Mouse (Mus musculus) megakaryocyte-erythroid progenitor cell, adult 5-6 weeks (primary cell): ENCODE data around the gene Ppp1r27. TPM values are rescaled to one million over a fixed set of nuclear protein-coding genes. Genes with fewer than 3 reads are reported as not detected.

Experiments used
- ATAC-seq: replicated peaks from 2 replicates; pipeline ENCODE4 v1.8.0; 2016; ENCODE audit warnings: mild to moderate bottlenecking, inconsistent platforms; ENCODE audit not compliant: severe bottlenecking, poor library complexity, low FRiP score, low TSS enrichment
- total RNA-seq, 2 experiments: library from RNA; stranded (forward) in 1 of 2; stranded (reverse) in 1 of 2; fragments of 200-1000, 215-1000 nt in 1 of 2; fragments of >200 nt in 1 of 2; fragmentation: Nextera tagmentation in 1 of 2; gene quantifications; 2 replicates each; pipeline ENCODE4 v1.2.3; 2014 to 2017

Gene Ppp1r27
- total RNA-seq, 2 experiments from 2014 or later = not detected

DNA sequence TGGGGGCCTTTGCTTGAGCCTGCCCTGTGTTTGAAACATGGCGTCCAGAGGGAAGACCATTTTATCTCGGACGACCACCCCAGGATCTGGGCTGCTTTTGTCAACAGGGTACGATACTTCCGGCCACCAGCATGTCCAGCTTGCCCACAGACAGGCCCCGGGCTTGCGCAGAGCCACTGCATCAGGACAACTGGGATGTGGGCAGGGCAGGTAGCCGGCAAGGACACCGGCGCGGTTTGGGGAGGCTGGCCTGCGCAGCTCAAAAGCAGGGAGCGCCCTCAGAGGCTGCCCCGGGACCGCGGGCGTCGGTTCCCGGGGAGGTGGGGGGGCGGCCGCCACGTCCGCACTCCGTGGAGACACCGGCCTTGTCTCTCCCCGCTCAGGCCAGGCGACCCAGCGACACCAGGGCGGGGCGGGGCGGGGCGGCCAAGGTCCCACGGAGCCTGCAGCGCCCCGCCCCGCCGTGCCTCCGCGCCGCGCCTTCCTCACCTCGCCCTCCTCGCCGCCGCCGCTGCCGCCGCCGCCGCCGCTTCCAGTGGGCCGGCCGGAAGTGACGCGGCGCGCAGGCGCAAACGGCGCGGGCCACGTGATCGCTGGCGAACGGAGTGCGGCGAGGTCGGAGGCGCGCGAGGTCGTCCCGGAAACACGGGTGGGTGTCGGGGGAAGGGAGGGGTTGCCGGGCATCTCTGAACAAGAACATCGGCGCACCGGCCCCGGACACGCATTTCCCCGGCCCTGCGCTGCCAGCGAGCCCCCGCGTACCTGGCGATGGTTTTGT is 1.6 kb downstream of the Ppp1r27 start, which contains the start of gene Mcrip1:
Mcrip1 (minus strand) TSS at position 560 of the 778 bp plus-strand sequence.
- ATAC-seq = peak; percentile 72

DNA sequence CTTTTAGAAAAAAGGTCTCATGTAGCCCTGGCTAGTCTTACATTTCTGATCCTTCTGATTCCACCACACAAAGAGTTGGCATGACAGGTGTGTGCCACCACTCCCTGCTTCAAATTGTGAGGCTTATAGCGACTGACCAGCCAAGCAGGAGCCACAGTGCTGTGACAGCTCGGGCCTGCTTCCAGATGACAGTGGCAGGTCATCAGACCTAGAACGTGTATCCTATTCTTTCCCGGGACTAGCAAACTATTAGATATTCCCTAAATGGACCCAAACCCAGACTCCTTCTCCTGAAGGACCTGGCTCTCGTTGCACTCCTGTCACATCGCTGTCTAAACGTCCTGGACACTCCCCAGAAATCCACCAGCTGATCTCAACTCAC is 2.2 kb downstream of the Ppp1r27 start:
- no peak for ATAC-seq

DNA sequence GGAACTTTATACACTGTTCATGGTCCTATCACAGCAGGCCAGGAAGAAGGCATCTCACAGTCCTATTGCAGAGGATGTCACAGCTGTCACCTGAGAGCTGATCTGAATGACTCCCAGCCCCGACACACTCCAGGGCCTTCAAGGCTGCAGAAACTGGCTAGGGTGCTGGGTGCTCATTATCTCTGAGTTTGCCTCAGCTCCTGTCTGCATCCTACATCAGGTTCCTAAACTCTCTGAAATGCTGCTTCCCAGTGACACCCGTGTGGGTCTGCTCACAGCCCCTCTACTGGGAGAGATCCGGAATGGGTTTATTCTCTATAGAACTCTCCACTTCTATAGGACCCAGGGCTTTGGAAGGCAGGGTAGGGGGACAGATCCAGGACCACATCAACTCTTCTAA is 2.7 kb downstream of the Ppp1r27 start:
- ATAC-seq = no peak

DNA sequence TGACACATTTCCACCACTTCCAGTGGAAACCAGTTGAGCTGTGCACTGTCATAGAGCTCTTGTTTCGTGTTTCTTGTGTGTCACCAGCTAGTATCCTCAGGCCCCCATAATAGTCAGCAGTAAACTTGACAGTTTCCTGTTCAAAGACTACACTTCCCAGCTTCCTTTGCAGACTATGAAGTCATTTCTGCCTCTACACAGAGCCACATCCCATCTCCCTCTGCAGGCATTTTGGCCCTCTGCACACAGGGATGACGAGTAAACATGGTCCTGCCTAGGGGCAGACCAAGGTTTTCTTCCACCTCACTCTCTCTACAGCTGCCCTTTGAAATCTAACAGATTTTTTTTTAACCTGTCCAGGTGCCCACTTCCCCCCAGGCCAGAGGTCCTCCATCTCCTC is 3.5 kb downstream of the Ppp1r27 start:
- no peak; the same call in 1 of the 2 replicates for ATAC-seq

DNA sequence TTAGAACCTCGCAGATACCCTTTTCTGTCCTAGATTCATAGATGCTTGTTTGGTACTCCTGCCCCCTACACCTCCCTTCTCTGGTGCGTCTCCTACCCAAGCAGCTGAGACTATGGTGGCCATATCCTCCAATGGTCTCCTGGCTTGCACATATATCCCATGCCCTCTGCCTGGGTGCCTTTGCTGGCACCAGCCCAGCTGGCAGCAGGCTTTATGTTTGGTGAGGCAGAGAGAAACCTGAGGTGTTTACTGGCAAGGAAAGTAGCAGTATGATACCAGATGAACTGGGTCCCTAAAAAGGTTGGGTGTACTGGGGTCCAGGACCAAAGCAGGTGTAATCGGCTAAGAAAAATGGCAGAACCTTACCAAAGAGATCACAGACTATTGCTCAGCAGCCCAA is 5.0 kb downstream of the Ppp1r27 start:
- ATAC-seq = no peak

DNA sequence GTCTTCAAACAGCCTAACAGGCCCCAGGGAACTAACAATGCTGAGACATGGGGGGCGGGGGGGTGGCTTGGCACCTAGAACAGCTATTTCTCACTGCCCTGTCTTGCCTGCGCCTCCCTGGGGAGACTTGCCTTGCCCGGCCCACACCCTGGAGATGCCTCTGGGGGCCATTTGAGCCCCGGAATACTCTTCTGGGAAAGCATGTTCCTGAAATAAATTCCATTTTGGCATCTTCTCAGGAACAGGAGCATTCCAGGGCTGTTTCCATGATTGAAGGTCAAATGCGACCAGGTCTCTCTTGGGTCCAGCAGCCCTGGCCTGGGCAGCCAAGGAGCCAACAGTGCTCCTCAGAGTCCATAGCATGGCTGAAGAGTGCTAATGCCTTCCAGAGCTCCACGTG is 8.6 kb downstream of the Ppp1r27 start:
- no peak for ATAC-seq

DNA sequence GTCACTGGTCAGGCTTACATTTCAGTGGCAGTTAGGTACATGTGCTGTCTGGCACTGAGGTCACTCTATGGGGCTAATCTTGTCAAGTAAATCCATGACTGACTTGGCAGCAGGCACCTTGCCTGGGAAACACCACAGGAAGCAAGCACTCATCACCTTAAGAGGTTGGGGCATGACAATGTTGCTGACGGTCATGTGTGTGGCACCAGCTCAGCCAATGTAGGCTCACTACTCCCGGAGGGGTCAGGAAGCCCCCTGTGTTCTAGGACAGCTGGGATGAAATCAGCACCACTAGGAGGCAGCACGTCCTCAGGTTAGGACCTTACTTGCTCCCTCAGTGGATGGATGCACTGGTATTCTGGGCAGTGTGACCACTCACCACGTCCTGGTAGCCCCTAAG is 9.0 kb downstream of the Ppp1r27 start:
- ATAC-seq = no peak

DNA sequence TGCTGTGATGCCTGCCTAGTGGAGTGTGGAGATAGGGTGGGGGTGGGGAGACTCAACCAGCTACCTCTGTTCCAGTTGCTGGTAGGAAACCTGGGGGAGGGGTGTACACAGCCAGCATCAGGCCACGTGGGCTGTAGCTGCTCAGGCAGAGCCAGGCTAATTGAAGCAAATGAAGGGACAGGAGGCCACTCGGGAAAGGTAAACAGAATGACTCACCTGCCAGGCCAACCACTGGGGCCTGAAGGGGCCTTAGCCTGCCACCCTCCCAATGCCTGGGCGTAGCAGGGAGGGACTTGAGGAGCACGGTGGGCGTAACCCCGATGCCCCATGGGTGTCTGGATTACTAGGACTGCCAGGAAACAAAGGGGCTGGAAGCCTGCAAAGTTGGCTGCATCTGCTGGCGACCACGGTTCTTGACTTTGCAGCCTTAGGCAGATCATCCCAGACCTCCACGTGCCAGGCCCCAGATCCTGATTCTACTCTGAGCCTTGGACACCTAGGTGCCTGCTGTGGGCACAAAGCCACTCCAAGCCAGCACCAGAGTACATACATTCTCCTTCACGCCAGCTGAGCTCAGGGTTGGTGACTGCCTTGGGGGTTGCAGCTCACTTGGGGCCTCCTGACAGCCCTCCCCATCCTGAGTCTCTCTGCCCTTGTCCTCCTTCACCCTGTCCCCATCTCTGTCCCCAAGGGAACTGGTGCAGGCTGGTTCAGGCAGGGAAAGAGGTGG is 11.5 kb downstream of the Ppp1r27 start:
- no peak for ATAC-seq

DNA sequence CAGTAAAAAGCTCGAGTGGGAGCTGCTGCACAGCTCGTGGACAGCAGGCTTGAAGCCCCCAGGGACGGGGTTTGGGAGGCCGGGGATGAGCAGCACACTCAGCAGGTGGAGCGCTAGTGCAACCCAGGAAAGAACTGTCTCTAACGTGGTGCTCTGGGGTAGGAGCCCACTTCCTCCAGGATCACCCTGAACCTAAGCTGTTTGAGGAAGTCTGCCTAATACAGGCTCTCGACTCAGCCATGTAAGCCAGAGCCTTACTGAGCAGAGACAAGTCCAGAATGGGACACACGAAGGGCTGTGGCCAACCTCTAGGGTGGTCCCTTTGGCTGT is 12.0 kb downstream of the Ppp1r27 start:
- ATAC-seq = no peak

DNA sequence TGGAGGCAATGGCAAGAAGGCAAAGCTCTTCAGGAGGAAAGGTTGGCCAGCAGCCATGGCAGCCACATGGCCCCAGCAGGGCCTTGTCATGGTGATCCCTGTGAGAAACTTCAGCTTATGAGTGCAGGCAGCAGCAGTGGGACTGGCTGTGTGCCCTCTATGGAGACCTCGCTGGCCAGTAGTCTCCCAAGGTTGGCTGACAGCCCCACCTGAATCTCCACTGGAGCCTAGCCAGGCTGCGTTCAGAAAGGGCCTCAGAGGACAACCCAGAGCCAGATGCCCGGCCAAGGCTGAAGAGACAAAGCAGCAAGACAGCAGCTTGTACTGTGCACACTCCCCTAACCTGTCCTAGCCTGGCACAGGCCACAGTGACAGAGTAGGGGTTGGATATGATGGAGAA is 12.4 kb downstream of the Ppp1r27 start:
- no peak for ATAC-seq

DNA sequence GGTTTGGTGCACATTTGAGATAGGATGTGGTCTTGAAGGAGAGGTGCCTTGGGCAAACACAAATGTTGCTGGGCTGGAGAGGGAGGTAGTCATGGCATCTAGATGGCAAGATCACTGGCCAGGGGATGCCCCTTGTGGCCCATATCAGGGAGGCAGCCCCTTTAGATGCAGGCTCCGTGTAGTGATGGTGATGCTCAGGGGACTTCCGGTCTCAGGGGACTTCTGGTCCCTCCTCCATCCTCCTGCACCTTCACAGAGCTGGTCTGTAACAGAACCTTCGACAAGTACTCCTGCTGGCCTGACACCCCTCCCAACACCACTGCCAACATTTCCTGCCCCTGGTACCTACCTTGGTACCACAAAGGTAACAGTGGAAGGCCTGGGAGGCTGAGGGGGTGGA is 15.1 kb downstream of the Ppp1r27 start:
- no peak for ATAC-seq

DNA sequence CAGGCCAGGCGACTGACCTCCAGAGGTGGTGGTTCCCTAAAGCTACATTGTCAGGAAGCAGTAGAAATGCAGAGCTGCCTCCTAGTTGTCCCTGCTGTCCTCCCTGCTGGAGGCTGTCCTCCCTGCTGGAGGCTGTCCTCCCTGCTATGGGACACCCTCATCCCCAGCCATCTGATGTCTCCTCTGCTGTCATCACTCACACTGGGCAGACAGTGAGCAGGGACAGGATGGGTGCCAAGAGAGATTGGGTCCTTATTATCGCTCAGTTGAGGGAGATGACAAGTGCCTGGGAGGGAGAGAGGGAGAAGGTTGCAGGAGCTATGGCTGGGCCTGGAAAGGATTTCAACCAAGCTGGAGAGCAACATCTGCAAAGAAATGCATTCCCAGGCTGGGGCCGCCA is 15.8 kb downstream of the Ppp1r27 start:
- no peak for ATAC-seq

DNA sequence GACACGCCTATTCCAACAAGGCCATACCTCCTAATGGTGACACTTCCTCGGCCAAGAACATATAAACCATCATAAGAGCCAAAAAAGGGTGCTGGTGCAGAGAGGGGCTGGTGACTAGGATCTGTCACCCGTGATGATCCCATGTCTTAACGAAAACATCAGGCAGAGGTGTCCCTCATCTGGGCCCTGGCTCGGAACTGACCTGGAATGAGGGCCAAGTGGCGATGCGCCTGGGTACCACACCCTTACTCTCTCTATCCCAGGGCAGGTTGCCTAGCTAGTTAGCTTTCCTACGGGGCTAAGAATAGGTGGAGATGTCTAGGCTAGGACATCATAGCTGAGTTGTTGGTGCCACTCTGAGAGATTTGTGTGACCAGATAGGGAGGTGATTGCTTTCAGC is 16.8 kb downstream of the Ppp1r27 start:
- ATAC-seq = no peak

DNA sequence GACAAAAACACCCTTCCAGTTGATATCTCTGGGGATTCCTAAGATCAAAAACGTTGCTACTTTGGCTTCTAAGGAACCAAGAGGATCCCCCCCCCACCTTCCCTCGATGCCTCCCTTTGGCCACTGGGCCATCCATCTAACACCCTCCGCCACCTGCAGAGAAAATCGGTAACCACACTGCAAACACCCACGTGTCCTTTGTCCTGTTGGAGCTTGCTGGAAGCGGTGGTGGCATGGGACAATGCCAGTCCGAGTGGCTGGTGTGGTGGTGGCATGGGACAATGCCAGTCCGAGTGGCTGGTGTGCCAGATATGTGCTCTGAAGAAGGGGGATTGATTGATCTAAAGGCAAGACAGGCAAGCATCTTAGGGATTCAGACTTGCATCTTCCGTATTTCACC is 19.3 kb downstream of the Ppp1r27 start:
- no peak for ATAC-seq

DNA sequence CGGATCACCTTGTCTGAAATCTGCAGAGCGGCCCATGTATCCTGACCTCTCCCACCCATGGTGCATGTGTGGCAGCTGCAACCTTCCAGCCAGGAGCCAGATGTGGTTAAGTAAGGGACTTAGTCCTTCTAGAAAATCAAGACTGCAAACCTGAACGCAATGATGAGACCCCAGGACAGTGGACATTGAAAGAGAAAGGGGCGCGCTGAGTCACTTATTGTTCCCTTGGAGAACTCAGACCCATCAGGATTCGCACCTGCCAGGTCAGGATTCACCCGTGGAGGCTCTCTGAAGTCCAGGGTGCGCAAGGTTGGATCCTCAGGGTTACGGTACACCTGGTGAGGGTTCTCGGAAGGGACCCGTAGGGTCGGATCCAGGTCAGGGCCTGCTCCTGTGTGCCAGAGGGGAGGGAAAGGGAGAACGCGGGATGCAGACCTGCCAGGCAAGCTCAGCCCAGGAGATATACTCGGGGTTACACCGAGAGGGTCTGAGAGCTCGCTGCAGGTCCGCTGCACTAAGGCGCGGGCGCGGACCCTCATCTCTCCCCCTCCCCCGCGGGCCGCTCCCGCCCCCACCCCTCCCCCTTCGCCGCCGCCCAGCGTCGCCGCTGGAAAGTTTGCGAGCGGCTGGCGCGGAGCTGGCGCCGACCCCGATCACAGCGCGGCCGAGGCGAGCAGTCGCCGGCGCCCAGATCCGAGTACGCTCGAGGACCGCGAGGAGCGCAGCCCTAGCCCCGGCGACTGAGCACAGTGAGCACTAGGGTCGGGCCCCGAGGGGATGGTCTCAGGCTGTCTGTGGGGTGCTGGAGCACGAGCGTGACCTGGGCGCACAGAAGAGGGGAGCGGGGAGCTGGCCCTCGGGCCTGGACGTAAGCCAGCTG is 20.6 kb downstream of the Ppp1r27 start, which contains the start of gene Gcgr:
Gcgr (plus strand) TSS at position 615 of the 880 bp plus-strand sequence.
- ATAC-seq = no peak

DNA sequence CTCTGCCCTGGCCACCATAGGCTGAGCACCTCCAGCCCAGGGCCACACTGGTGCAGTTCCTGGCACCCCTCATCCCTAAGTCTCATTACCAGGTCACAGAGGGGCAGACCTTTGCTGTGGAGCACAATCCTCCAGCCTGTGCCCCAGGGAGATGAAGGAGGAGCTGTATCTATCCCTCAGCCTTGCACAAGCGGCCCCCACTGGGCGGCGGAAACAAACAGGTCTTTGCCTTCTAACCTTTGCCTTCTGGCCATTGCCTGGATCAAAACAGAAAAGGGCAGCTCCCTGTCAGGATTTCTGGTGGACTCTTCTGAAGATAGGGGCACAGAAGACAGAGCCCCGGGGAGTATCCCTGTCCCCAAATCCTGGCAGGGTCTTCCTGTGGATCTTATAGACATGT is 22.0 kb downstream of the Ppp1r27 start:
- no peak for ATAC-seq

DNA sequence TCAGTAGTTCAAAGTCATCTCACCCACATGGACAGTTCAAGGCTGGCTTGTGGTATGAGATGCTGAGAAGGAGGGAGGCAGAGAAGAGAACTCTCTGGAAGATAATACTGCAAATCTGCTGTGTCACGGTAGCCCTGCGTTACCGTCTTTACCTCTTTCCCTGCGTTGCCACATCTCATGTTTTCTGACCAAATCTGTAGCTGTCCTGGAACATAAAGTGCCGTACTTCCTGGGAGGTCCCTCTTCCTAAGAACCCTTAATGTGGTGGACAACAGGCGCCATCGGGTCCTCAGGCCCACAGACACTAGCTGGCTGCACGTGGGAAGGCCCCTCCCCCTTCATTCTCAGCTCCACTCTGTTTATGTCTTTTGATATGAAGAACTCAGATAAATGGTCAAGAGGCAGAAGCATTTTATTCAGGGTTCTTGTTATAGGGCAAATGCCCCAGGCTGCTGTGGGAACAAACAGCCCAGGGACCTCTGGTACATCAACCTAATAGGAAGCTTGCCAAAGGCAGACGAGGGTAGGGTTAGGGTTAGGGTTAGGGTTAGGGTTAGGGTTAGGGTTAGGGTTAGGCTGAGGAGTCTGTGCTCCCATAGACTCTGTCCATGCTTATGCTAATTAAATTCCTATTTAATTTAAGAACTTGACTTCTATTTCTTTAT is 23.1 kb downstream of the Ppp1r27 start:
- ATAC-seq = no peak; the same call in 1 of the 2 replicates

DNA sequence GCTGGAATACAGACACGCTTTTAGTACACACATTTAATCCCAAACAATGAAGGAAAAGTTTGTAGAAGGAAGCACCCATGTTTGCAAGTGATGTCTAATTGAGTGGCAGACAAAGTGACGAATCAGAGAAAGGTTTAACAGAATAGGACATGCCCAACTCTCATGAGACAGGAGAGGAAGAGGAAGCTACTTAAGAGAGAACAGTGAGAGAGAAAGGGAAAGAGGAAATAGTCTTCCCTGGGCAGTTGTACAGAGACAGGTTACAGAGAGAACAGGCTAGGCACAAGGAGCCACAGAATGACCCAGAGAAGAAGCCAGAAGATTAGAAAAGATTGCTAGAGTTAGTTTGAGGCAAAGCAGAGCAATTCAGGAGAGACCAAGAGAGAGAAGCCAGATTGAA is 25.0 kb downstream of the Ppp1r27 start:
- no peak for ATAC-seq

DNA sequence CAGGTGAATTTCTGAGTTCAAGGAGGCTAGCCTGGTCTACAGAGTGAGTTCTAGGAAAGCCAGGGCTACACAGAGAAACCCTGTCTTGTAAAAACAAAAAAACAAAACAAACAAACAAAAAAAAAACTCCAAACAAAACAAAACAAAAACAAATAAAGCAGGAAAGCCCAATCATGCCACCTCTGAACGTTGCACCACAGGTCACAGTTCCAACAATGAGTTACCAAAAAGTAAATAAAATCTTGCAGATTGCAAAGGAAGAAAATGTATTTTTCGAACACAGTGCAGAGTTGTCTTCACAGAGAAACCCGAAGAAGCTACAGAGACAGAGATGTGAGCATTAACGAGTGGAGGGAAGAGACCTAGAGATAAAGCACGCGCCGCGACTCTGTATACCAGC is 28.4 kb downstream of the Ppp1r27 start:
- ATAC-seq = no peak
